Mouse (Mus musculus) stomach, embryonic 14.5 days (tissue): ENCODE measurements around the gene Hes6. TPM values are rescaled to one million over a fixed set of nuclear protein-coding genes. Genes with fewer than 3 reads are reported as not detected.

Experiments used
- ATAC-seq: fragments of 200-750 bp; cut with Nextera tagmentation; 2 replicates; pipeline ENCODE4 v1.8.0; 2017; ENCODE audit warnings: low read depth, moderate TSS enrichment; ENCODE audit not compliant: insufficient number of reproducible peaks, insufficient read depth, low FRiP score
- H3K27ac ChIP-seq: fragments of 300-500 bp; sonication (generic); 2 replicates; pipeline ENCODE4 v1.5.1; 2014; ENCODE audit warnings: mild to moderate bottlenecking, low read length, moderate library complexity, mixed read lengths
- H3K27me3 ChIP-seq: fragments of 300-500 bp; sonication (generic); 2 replicates; pipeline ENCODE4 v1.6.1; 2014; ENCODE audit warnings: low read length, control low read depth, mixed read lengths; ENCODE audit not compliant: control insufficient read depth, insufficient read depth
- H3K36me3 ChIP-seq: fragments of 300-500 bp; sonication (generic); 2 replicates; pipeline ENCODE4 v1.6.1; 2014; ENCODE audit warnings: mild to moderate bottlenecking, control low read depth, low read length, moderate library complexity, mixed read lengths; ENCODE audit not compliant: control insufficient read depth, insufficient read depth
- H3K4me1 ChIP-seq: fragments of 300-500 bp; sonication (generic); 2 replicates; pipeline ENCODE4 v1.6.1; 2014; ENCODE audit warnings: low read length, control low read depth, mixed read lengths; ENCODE audit not compliant: control insufficient read depth, insufficient read depth
- H3K4me2 ChIP-seq: fragments of 300-500 bp; sonication (generic); replicated peaks from 2 replicates; pipeline ENCODE4 v1.6.1; 2014; ENCODE audit warnings: low read depth, low read length, control low read depth
- H3K4me3 ChIP-seq: fragments of 300-500 bp; sonication (generic); 2 replicates; pipeline ENCODE4 v1.5.1; 2014; ENCODE audit warnings: low read depth, low read length, control low read depth
- H3K9ac ChIP-seq: fragments of 300-500 bp; sonication (generic); replicated peaks from 2 replicates; pipeline ENCODE4 v1.6.1; 2014; ENCODE audit warnings: low read depth, mild to moderate bottlenecking, control low read depth, low read length, moderate library complexity, mixed read lengths
- H3K9me3 ChIP-seq: fragments of 300-500 bp; sonication (generic); 2 replicates; pipeline ENCODE4 v1.6.1; 2016; ENCODE audit warnings: low read depth, low read length, control low read depth; ENCODE audit not compliant: control insufficient read depth
- WGBS: fragments of 180-500 bp; shearing (Covaris S2); extraction: QIAGEN DNeasy Blood & Tissue Kit; methylation state at CpG from one replicate; pipeline ENCODE4 v1.1.7; 2014; 5-methylcytosine and 5-hydroxymethylcytosine counted together
- polyA plus RNA-seq: library from polyadenylated mRNA; unstranded; fragments of >200 nt; fragmentation: Nextera tagmentation; extraction: Ambion mirVana; gene quantifications from 2 replicates; pipeline ENCODE4 v1.2.1, GENCODE M21; 2014

Hes6 gene
- polyA plus RNA-seq, 1 experiment from 2014 or later: 65.7 TPM

DNA sequence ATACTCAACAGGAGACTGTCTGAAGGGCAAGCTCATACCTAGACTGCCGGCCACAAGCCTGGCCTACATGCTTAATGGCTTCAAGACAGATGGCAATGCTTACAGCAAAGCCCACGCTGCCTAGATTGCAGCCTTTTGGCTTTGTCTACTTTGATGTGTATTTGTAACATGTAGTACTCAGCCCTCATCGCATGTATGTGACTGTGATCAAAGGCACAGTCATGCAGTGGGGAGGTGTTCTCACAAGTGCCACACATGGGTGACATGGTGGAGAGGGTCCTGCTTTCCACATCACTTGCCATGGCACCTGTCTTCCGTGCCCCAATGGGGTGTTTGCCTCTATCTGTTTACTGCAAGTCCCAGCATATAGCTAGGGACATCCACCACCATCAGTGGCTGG lies 32.7 kb upstream of the Hes6 start:
- Histone ChIP-seq H3K27ac (no peak overlapping the region), H3K27me3 (no peaks in the 10 kb centered on the region), H3K4me1 (peaks cover under 1% of the 10 kb centered on the region; the same call in 1 of the 2 replicates)

GRCm38 (mm10) chr1:91446060-91446459 lies 32.2 kb upstream of the Hes6 start:
- Histone ChIP-seq H3K4me2 (no peak overlapping the region), H3K9ac (no peak overlapping the region), H3K36me3 (peaks cover 14% of the 10 kb centered on the region), H3K4me1 (no peaks in the 10 kb centered on the region), H3K27ac (no peak overlapping the region), H3K27me3 (no peaks in the 10 kb centered on the region), H3K4me3 (no peak overlapping the region), H3K9me3 (peaks cover 6% of the 10 kb centered on the region; the same call in 1 of the 2 replicates)
- WGBS: 66% methylated on average over 8 of the region's 8 CpGs
- no peak for ATAC-seq

More for the DNA sequence above, 32.7 kb upstream of the Hes6 start:
- Histone ChIP-seq H3K36me3 (peaks cover 14% of the 10 kb centered on the region), H3K4me3 (no peak overlapping the region), H3K9me3 (peaks cover 6% of the 10 kb centered on the region; the same call in 1 of the 2 replicates), H3K4me2 (no peak overlapping the region), H3K9ac (no peak overlapping the region)
- 87% methylated on average over 4 of the region's 4 CpGs for WGBS
- no peak for ATAC-seq

GRCm38 (mm10) chr1:91444841-91445830 lies 31.3 kb upstream of the Hes6 start:
- no peak overlapping the region for H3K9ac ChIP-seq
- H3K36me3 ChIP-seq: peaks cover 18% of the 10 kb centered on the region
- H3K9me3 ChIP-seq: peaks cover 6% of the 10 kb centered on the region; the same call in 1 of the 2 replicates
- no peaks in the 10 kb centered on the region for H3K27me3 ChIP-seq
- ATAC-seq: no peak
- 83% methylated on average over 17 of the region's 17 CpGs for WGBS
- H3K4me2 ChIP-seq: no peak overlapping the region
- no peaks in the 10 kb centered on the region for H3K4me1 ChIP-seq
- H3K27ac ChIP-seq: no peak overlapping the region
- H3K4me3 ChIP-seq: no peak overlapping the region

GRCm38 (mm10) chr1:91442350-91442990 lies 28.6 kb upstream of the Hes6 start:
- Histone ChIP-seq H3K27ac (peak overlapping the region; percentile 16; the same call in 1 of the 2 replicates), H3K9ac (no peak overlapping the region), H3K4me2 (no peak overlapping the region), H3K4me3 (no peak overlapping the region), H3K4me1 (no peaks in the 10 kb centered on the region), H3K9me3 (peaks cover 3% of the 10 kb centered on the region; the same call in 1 of the 2 replicates), H3K27me3 (no peaks in the 10 kb centered on the region), H3K36me3 (peaks cover 17% of the 10 kb centered on the region)
- ATAC-seq: peak; percentile 68
- 69% methylated on average over 6 of the region's 7 CpGs for WGBS

DNA sequence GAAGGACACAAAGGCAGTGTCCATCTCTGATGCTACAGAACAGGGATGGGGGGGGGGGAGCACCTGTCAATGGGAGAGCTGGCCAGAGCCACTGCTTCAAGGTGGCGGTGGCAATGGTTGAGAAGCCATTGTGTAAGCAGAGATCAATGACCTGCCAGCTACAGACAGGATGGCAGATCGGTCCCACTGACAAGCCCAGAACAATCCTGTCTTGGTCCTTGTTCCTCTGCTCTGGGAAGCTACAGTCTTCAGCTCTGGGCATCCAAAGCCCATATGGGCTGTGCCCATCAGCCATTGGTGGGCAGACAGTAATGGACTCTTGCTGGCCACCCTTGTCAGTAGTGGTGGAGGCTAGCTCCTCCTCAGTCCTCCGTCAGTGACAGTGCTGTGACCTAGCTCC lies 28.0 kb upstream of the Hes6 start:
- H3K4me2 ChIP-seq: no peak overlapping the region
- H3K9ac ChIP-seq: no peak overlapping the region
- no peak for ATAC-seq
- peaks cover under 1% of the 10 kb centered on the region; the same call in 1 of the 2 replicates for H3K4me1 ChIP-seq
- H3K27me3 ChIP-seq: no peaks in the 10 kb centered on the region
- WGBS: 90% methylated on average over 3 of the region's 3 CpGs
- no peaks in the 10 kb centered on the region for H3K9me3 ChIP-seq
- no peak overlapping the region for H3K4me3 ChIP-seq
- H3K27ac ChIP-seq: no peak overlapping the region
- peaks cover 13% of the 10 kb centered on the region for H3K36me3 ChIP-seq

DNA sequence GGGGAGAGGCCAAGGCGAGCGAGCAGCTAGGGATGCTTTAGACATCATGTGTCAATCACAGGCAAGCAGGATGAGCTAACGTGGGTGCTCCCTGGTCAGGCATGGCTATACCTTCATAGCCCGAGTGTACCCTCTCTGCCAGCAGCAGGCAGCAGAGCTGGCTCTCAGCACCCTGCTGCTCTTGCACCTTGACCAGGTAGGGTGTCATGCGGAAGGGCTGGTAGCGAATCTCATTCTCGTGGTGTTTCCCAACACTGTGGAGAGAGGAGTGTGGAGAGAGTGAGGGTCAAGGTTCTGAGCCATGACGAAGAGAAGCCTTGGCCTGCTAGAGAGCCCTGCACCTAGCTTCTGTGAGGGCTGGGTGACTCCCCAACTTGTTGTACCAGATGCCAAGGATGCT lies 25.9 kb upstream of the Hes6 start:
- ATAC-seq: no peak
- no peak overlapping the region for H3K4me2 ChIP-seq
- no peak overlapping the region for H3K27ac ChIP-seq
- no peak overlapping the region for H3K9ac ChIP-seq
- no peaks in the 10 kb centered on the region for H3K9me3 ChIP-seq
- 92% methylated on average over 8 of the region's 8 CpGs for WGBS
- H3K36me3 ChIP-seq: peaks cover 18% of the 10 kb centered on the region
- H3K27me3 ChIP-seq: no peaks in the 10 kb centered on the region
- peaks cover 16% of the 10 kb centered on the region for H3K4me1 ChIP-seq
- no peak overlapping the region for H3K4me3 ChIP-seq

DNA sequence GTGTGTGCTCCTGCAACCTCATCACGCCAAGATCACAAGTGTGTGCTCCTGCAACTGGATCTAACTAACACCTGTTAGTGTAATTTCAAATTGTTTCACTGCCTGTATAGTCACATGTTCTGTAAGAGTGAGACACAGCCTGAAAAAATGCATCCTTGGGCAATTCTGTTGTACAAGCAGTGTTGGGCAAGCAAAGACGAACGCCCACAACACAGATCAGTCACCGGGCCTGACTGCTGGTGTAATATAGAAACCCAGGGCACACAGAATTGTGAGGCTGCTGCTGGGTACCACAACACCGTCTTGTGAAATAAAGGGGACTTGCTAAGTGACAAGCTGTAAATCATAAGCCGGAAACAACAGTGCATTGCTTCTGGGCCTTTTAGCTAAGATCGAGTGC lies 23.7 kb upstream of the Hes6 start:
- H3K27me3 ChIP-seq: no peaks in the 10 kb centered on the region
- no peak overlapping the region for H3K4me2 ChIP-seq
- H3K9ac ChIP-seq: no peak overlapping the region
- peaks cover 16% of the 10 kb centered on the region for H3K4me1 ChIP-seq
- WGBS: 84% methylated on average over 7 of the region's 7 CpGs
- no peak for ATAC-seq
- H3K9me3 ChIP-seq: no peaks in the 10 kb centered on the region
- H3K27ac ChIP-seq: no peak overlapping the region
- H3K4me3 ChIP-seq: no peak overlapping the region
- H3K36me3 ChIP-seq: peaks cover 14% of the 10 kb centered on the region

DNA sequence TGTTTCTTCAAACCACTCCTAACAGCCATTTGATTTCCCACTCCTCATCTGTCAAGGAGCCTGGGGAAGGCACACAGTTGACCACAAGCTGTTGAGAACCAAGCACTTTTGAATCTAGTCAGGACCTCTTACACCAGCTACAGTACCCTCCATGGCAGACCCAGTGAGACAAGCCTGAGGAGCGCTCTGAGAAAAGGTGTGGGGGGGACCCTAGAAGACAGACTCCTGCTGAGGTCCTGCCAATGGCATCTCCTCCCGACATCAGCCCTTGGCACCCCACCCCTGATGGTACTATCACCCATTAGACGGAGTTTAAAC lies 23.2 kb upstream of the Hes6 start:
- no peak overlapping the region for H3K4me3 ChIP-seq
- ATAC-seq: no peak
- peaks cover 16% of the 10 kb centered on the region for H3K4me1 ChIP-seq
- no peak overlapping the region for H3K27ac ChIP-seq
- no peaks in the 10 kb centered on the region for H3K27me3 ChIP-seq
- no peak overlapping the region for H3K4me2 ChIP-seq
- no peak overlapping the region for H3K9ac ChIP-seq
- no peaks in the 10 kb centered on the region for H3K9me3 ChIP-seq
- peaks cover 19% of the 10 kb centered on the region for H3K36me3 ChIP-seq
- WGBS: 97% methylated on average over 3 of the region's 3 CpGs
